Mouse (Mus musculus): ENCODE data around the gene Lpar5. TPM values are rescaled to one million over a fixed set of nuclear protein-coding genes. Genes with fewer than 3 reads are reported as not detected.

The Lpar5 gene
- polyA plus RNA-seq, 1 experiment from 2014 or later = 0.55 TPM

Small RNAs within 50 kb of the gene (microRNA-seq; reads per million reads assigned to microRNA genes)
- not detected for gene Mir7045

Other genes starting within 250 kb of the Lpar5 start
- 189 and 200 TPM in 2 replicates for gene Usp5, start 238.4 kb upstream of the Lpar5 start, polyA plus RNA-seq (2015; fragmentation: Nextera tagmentation; extraction: Ambion mirVana)
- 42.6 and 51.2 TPM in 2 replicates for gene Cdca3, start 238.4 kb upstream of the Lpar5 start, polyA plus RNA-seq (2015; fragmentation: Nextera tagmentation; extraction: Ambion mirVana)
- 0.78 and 1.3 TPM in 2 replicates for gene Gnb3, start 227.6 kb upstream of the Lpar5 start, polyA plus RNA-seq (2015; fragmentation: Nextera tagmentation; extraction: Ambion mirVana)
- gene P3h3, start 210.2 kb upstream of the Lpar5 start, polyA plus RNA-seq (2015; fragmentation: Nextera tagmentation; extraction: Ambion mirVana) = 16.4 and 19.1 TPM in 2 replicates
- gene Gpr162, start 203.9 kb upstream of the Lpar5 start, polyA plus RNA-seq (2015; fragmentation: Nextera tagmentation; extraction: Ambion mirVana) = 21.3 and 22.5 TPM in 2 replicates
- gene Cd4, start 179.7 kb upstream of the Lpar5 start, polyA plus RNA-seq (2015; fragmentation: Nextera tagmentation; extraction: Ambion mirVana) = 0.14 and 0.19 TPM in 2 replicates
- 2.4 and 2.6 TPM in 2 replicates for gene Lag3, start 156.2 kb upstream of the Lpar5 start, polyA plus RNA-seq (2015; fragmentation: Nextera tagmentation; extraction: Ambion mirVana)
- 744 and 801 TPM in 2 replicates for gene Ptms, start 147.8 kb upstream of the Lpar5 start, polyA plus RNA-seq (2015; fragmentation: Nextera tagmentation; extraction: Ambion mirVana)
- 481 and 505 TPM in 2 replicates for gene Mlf2, start 136.5 kb upstream of the Lpar5 start, polyA plus RNA-seq (2015; fragmentation: Nextera tagmentation; extraction: Ambion mirVana)
- 89.3 and 94.5 TPM in 2 replicates for gene Cops7a, start 102.4 kb upstream of the Lpar5 start, polyA plus RNA-seq (2015; fragmentation: Nextera tagmentation; extraction: Ambion mirVana)
- 29.3 and 31.6 TPM in 2 replicates for gene Pianp, start 71.2 kb upstream of the Lpar5 start, polyA plus RNA-seq (2015; fragmentation: Nextera tagmentation; extraction: Ambion mirVana)
- 17.7 and 20.4 TPM in 2 replicates for gene Zfp384, start 58.8 kb upstream of the Lpar5 start, polyA plus RNA-seq (2015; fragmentation: Nextera tagmentation; extraction: Ambion mirVana)
- 168 and 175 TPM in 2 replicates for gene Ing4, start 28.2 kb upstream of the Lpar5 start, polyA plus RNA-seq (2015; fragmentation: Nextera tagmentation; extraction: Ambion mirVana)
- 17.5 and 19.7 TPM in 2 replicates for gene Acrbp, start 18.2 kb upstream of the Lpar5 start, polyA plus RNA-seq (2015; fragmentation: Nextera tagmentation; extraction: Ambion mirVana)
- 123 and 126 TPM in 2 replicates for gene Chd4, start 28.1 kb downstream of the Lpar5 start, polyA plus RNA-seq (2015; fragmentation: Nextera tagmentation; extraction: Ambion mirVana)
- 47.9 and 48.6 TPM in 2 replicates for gene Nop2, start 64.0 kb downstream of the Lpar5 start, polyA plus RNA-seq (2015; fragmentation: Nextera tagmentation; extraction: Ambion mirVana)
- 17.2 and 19.7 TPM in 2 replicates for gene Iffo1, start 77.3 kb downstream of the Lpar5 start, polyA plus RNA-seq (2015; fragmentation: Nextera tagmentation; extraction: Ambion mirVana)
- gene Gapdh, start 98.5 kb downstream of the Lpar5 start, polyA plus RNA-seq (2015; fragmentation: Nextera tagmentation; extraction: Ambion mirVana) = 1,320 and 1,327 TPM in 2 replicates
- gene Ncapd2, start 123.8 kb downstream of the Lpar5 start, polyA plus RNA-seq (2015; fragmentation: Nextera tagmentation; extraction: Ambion mirVana) = 56.7 and 62.9 TPM in 2 replicates
- gene Mrpl51, start 123.9 kb downstream of the Lpar5 start, polyA plus RNA-seq (2015; fragmentation: Nextera tagmentation; extraction: Ambion mirVana) = 158 and 164 TPM in 2 replicates
- 11.3 and 12.9 TPM in 2 replicates for gene Vamp1, start 147.6 kb downstream of the Lpar5 start, polyA plus RNA-seq (2015; fragmentation: Nextera tagmentation; extraction: Ambion mirVana)
- 4.3 and 5.0 TPM in 2 replicates for gene Tapbpl, start 163.9 kb downstream of the Lpar5 start, polyA plus RNA-seq (2015; fragmentation: Nextera tagmentation; extraction: Ambion mirVana)
- gene Cd27, start 169.1 kb downstream of the Lpar5 start, polyA plus RNA-seq (2015; fragmentation: Nextera tagmentation; extraction: Ambion mirVana) = 1.5 and 2.2 TPM in 2 replicates
- gene Tuba3a, start 218.1 kb downstream of the Lpar5 start, polyA plus RNA-seq (2015; fragmentation: Nextera tagmentation; extraction: Ambion mirVana) = not detected in 2 replicates
- 13.5 and 15.2 TPM in 2 replicates for gene Ltbr, start 246.0 kb downstream of the Lpar5 start, polyA plus RNA-seq (2015; fragmentation: Nextera tagmentation; extraction: Ambion mirVana)